Comparison of ENCODE assay signal across 33 mouse cellular contexts in genomic region chr5:108803646-108804045, GRCm38 (mm10). TPM values are rescaled to one million over a fixed set of nuclear protein-coding genes. Genes with fewer than 3 reads are reported as not detected.
A peak's percentile ranks its signal among the peaks of the same experiment; 100 is the strongest.
DNase-seq lines count a peak whose midpoint lies in the region; ATAC-seq and TF ChIP-seq lines count a peak whose summit lies in the region.
"Had no signal": no experiment of that assay in that cellular context is flagged by ENCODE, and none has a peak within 500 bp of the region (broad histone marks: within the 10 kb centered on the region; RNA-seq: fewer than 3 reads in every experiment).

No protein-coding gene starts in this region.

- H3K27ac ChIP-seq in heart, embryonic 10.5 days: no peak overlapping the region
- H3K27ac ChIP-seq in testis, adult 2 months (ENCODE audit: control insufficient read depth, insufficient read depth, low read depth, low read length): peak overlapping the region; percentile 67; the same call in 1 of the 2 replicates
- no peak overlapping the region for H3K27ac ChIP-seq in lung, embryonic 16.5 days (ENCODE audit: low read length)
- H3K27ac ChIP-seq in kidney, adult 2 months (ENCODE audit: insufficient read depth, low read depth, low read length): no peak overlapping the region
- H3K27ac ChIP-seq: embryonic facial prominence, embryonic 10.5 days; forebrain, embryonic 15.5 days; heart, embryonic 15.5 days; hindbrain, embryonic 13.5 days; kidney, postnatal 0 days; left cerebral cortex, adult 2 months; liver, embryonic 15.5 days; neural tube, embryonic 15.5 days had no signal

- H3K4me2 ChIP-seq in lung, embryonic 16.5 days (ENCODE audit: low read depth, low read length): no peak overlapping the region
- H3K4me2 ChIP-seq: forebrain, embryonic 15.5 days; heart, embryonic 15.5 days; hindbrain, embryonic 13.5 days; liver, embryonic 15.5 days; midbrain, embryonic 11.5 days; neural tube, embryonic 15.5 days had no signal

- TF ChIP-seq CTCF in testis, adult 2 months (IDR thresholded peaks at IDR 0.05; ENCODE audit: control insufficient read depth, insufficient read depth, insufficient replicate concordance, low read depth, low read length): no peak
- no peak for TF ChIP-seq CTCF in kidney, adult 2 months (conservative IDR thresholded peaks at IDR 0.05; ENCODE audit: insufficient read depth, insufficient read length, low read depth, low read length)

- TF ChIP-seq POLR2A in testis, adult 2 months (IDR thresholded peaks at IDR 0.05; ENCODE audit: control insufficient read depth, low read depth, low read length): no peak
- TF ChIP-seq POLR2A in kidney, adult 2 months (IDR thresholded peaks at IDR 0.05; ENCODE audit: low read depth, low read length): no peak

- no peak overlapping the region for H3K9ac ChIP-seq in lung, embryonic 16.5 days (ENCODE audit: low read length)
- H3K9ac ChIP-seq: forebrain, embryonic 15.5 days; heart, embryonic 15.5 days; hindbrain, embryonic 13.5 days; liver, embryonic 15.5 days; neural tube, embryonic 15.5 days had no signal

- peak; percentile 76 for ATAC-seq in lung, embryonic 16.5 days (ENCODE audit: low read depth)
- ATAC-seq in megakaryocyte, adult 5-6 weeks (ENCODE audit: poor library complexity, severe bottlenecking): no peak
- ATAC-seq: forebrain, embryonic 15.5 days; Patski had no signal

- no peaks in the 10 kb centered on the region for H3K4me1 ChIP-seq in heart, embryonic 10.5 days
- no peaks in the 10 kb centered on the region for H3K4me1 ChIP-seq in testis, adult 2 months (ENCODE audit: control insufficient read depth, insufficient read depth, low read length)
- H3K4me1 ChIP-seq in lung, embryonic 16.5 days (replicated peaks; ENCODE audit: control insufficient read depth, insufficient read depth, low read length): no peaks in the 10 kb centered on the region
- H3K4me1 ChIP-seq in kidney, adult 2 months (ENCODE audit: control insufficient read depth, insufficient read depth, low read length): no peaks in the 10 kb centered on the region
- H3K4me1 ChIP-seq: embryonic facial prominence, embryonic 10.5 days; forebrain, embryonic 15.5 days; heart, embryonic 15.5 days; hindbrain, embryonic 13.5 days; liver, embryonic 15.5 days; neural tube, embryonic 15.5 days had no signal

- H3K36me3 ChIP-seq in heart, embryonic 10.5 days: no peaks in the 10 kb centered on the region
- no peaks in the 10 kb centered on the region for H3K36me3 ChIP-seq in testis, adult 2 months (ENCODE audit: control insufficient read depth, insufficient read depth, low read length)
- H3K36me3 ChIP-seq in lung, embryonic 16.5 days (ENCODE audit: control insufficient read depth, insufficient read depth, low read length): no peaks in the 10 kb centered on the region
- no peaks in the 10 kb centered on the region for H3K36me3 ChIP-seq in kidney, adult 2 months (ENCODE audit: control insufficient read depth, insufficient read depth, low read length)
- H3K36me3 ChIP-seq: embryonic facial prominence, embryonic 10.5 days; forebrain, embryonic 15.5 days; heart, embryonic 15.5 days; hindbrain, embryonic 13.5 days; liver, embryonic 15.5 days; neural tube, embryonic 15.5 days had no signal

- H3K9me3 ChIP-seq in heart, embryonic 10.5 days: no peaks in the 10 kb centered on the region
- H3K9me3 ChIP-seq in lung, embryonic 16.5 days (ENCODE audit: control insufficient read depth, low read length): no peaks in the 10 kb centered on the region
- H3K9me3 ChIP-seq: embryonic facial prominence, embryonic 10.5 days; forebrain, embryonic 15.5 days; heart, embryonic 15.5 days; hindbrain, embryonic 13.5 days; liver, embryonic 15.5 days; neural tube, embryonic 15.5 days had no signal

- WGBS in heart, embryonic 10.5 days: 33% methylated on average over 1 of the region's 1 CpGs
- WGBS in lung, embryonic 16.5 days: 20% methylated on average over 1 of the region's 1 CpGs
- WGBS in kidney, adult 2 months: 40% methylated on average over 1 of the region's 1 CpGs

- no peaks in the 10 kb centered on the region for H3K27me3 ChIP-seq in heart, embryonic 10.5 days (ENCODE audit: insufficient read depth, poor library complexity, severe bottlenecking)
- no peaks in the 10 kb centered on the region for H3K27me3 ChIP-seq in testis, adult 2 months (ENCODE audit: control insufficient read depth, insufficient read depth, low read length)
- no peaks in the 10 kb centered on the region for H3K27me3 ChIP-seq in lung, embryonic 16.5 days (ENCODE audit: control insufficient read depth, insufficient read depth, low read depth, low read length)
- H3K27me3 ChIP-seq in kidney, adult 2 months (replicated peaks; ENCODE audit: control insufficient read depth, insufficient read depth, low read length): no peaks in the 10 kb centered on the region
- H3K27me3 ChIP-seq: forebrain, embryonic 15.5 days; heart, embryonic 15.5 days; hindbrain, embryonic 13.5 days; liver, embryonic 15.5 days; neural tube, embryonic 15.5 days; Patski had no signal

- H3K4me3 ChIP-seq in heart, embryonic 10.5 days: no peak overlapping the region
- no peak overlapping the region for H3K4me3 ChIP-seq in testis, adult 2 months (ENCODE audit: control insufficient read depth, low read depth, low read length)
- H3K4me3 ChIP-seq in lung, embryonic 16.5 days (ENCODE audit: low read length): no peak overlapping the region
- H3K4me3 ChIP-seq in kidney, adult 2 months (ENCODE audit: insufficient read depth, low read depth, low read length): no peak overlapping the region
- H3K4me3 ChIP-seq: embryonic facial prominence, embryonic 10.5 days; forebrain, embryonic 15.5 days; heart, embryonic 15.5 days; hindbrain, embryonic 13.5 days; left cerebral cortex, adult 2 months; liver, embryonic 15.5 days; neural tube, embryonic 15.5 days had no signal

- DNase-seq in heart, adult 8-10 months (ENCODE audit: low spot score): peak; percentile 1
- no peak for DNase-seq in heart, embryonic 10.5 days (ENCODE audit: low spot score)
- DNase-seq in testis, postnatal 10 days (ENCODE audit: low spot score): no peak
- no peak for DNase-seq in kidney, adult 2 months
- DNase-seq in kidney, postnatal 36 days: no peak
- DNase-seq: cerebellum, adult 9-11 months; gastrocnemius, postnatal 10 days; heart, adult 11 months; heart, postnatal 36 days; kidney, adult 18-20 months; right cerebral cortex, postnatal 4 days; thymus, adult 2 months; thymus, postnatal 4 days had no signal

RNA-seq across cellular contexts. Expression of gene Vmn2r8, which starts 5.0 kb away (rescaled TPM):
- total RNA-seq in heart, adult 8-10 months (2022): not detected
- not detected in 2 replicates for polyA plus RNA-seq in heart, embryonic 10.5 days (2016; fragmentation: Nextera tagmentation; extraction: Ambion mirVana)
- 0.01 TPM in 1 of 2 replicates, not detected in the other for polyA plus RNA-seq in testis, adult 2 months (2012; rRNA removed)
- polyA plus RNA-seq in lung, embryonic 16.5 days (2015; fragmentation: Nextera tagmentation; extraction: Ambion mirVana): not detected in 2 replicates
- polyA plus RNA-seq in kidney, adult 2 months (2012; rRNA removed): not detected in 2 replicates
- total RNA-seq in megakaryocyte, adult 5-6 weeks (2015): not detected in 2 replicates
- total RNA-seq in megakaryocyte, adult 5-6 weeks (2017): not detected in 2 replicates
- total RNA-seq: common myeloid progenitor, adult 5-6 weeks; ES-E14; gastrocnemius, postnatal 10 days; heart, postnatal 36 days; layer of hippocampus, postnatal 10 days; left cerebral cortex, adult 2 months; left cerebral cortex, postnatal 36 days had no signal
- polyA plus RNA-seq: brain, embryonic 14.5 days; embryonic facial prominence, embryonic 10.5 days; forebrain, embryonic 15.5 days; heart, embryonic 15.5 days; hindbrain, embryonic 13.5 days; kidney, postnatal 0 days; limb, embryonic 14.5 days; liver, embryonic 15.5 days; midbrain, embryonic 11.5 days; neural tube, embryonic 15.5 days; Patski; stomach, embryonic 14.5 days; thymus, adult 2 months had no signal

RNA-seq across cellular contexts. Expression of gene Tmed11, which starts 8.5 kb away (rescaled TPM):
- not detected for total RNA-seq in heart, adult 8-10 months (2022)
- polyA plus RNA-seq in heart, embryonic 10.5 days (2016; fragmentation: Nextera tagmentation; extraction: Ambion mirVana): not detected in 2 replicates
- polyA plus RNA-seq in testis, adult 2 months (2012; rRNA removed): not detected in 2 replicates
- not detected in 2 replicates for polyA plus RNA-seq in lung, embryonic 16.5 days (2015; fragmentation: Nextera tagmentation; extraction: Ambion mirVana)
- polyA plus RNA-seq in kidney, adult 2 months (2012; rRNA removed): not detected in 2 replicates
- not detected in 2 replicates for total RNA-seq in megakaryocyte, adult 5-6 weeks (2015)
- not detected in 2 replicates for total RNA-seq in megakaryocyte, adult 5-6 weeks (2017)
- total RNA-seq: common myeloid progenitor, adult 5-6 weeks; ES-E14; gastrocnemius, postnatal 10 days; heart, postnatal 36 days; layer of hippocampus, postnatal 10 days; left cerebral cortex, adult 2 months; left cerebral cortex, postnatal 36 days had no signal
- polyA plus RNA-seq: brain, embryonic 14.5 days; embryonic facial prominence, embryonic 10.5 days; forebrain, embryonic 15.5 days; heart, embryonic 15.5 days; hindbrain, embryonic 13.5 days; kidney, postnatal 0 days; limb, embryonic 14.5 days; liver, embryonic 15.5 days; midbrain, embryonic 11.5 days; neural tube, embryonic 15.5 days; Patski; stomach, embryonic 14.5 days; thymus, adult 2 months had no signal

RNA-seq across cellular contexts. Expression of gene Rnf212, which starts 28.9 kb away (rescaled TPM):
- not detected for total RNA-seq in heart, adult 8-10 months (2022)
- polyA plus RNA-seq in heart, embryonic 10.5 days (2016; fragmentation: Nextera tagmentation; extraction: Ambion mirVana): 1.1 TPM in 2 replicates
- polyA plus RNA-seq in testis, adult 2 months (2012; rRNA removed): 11.6 and 16.4 TPM in 2 replicates
- not detected in 2 replicates for polyA plus RNA-seq in lung, embryonic 16.5 days (2015; fragmentation: Nextera tagmentation; extraction: Ambion mirVana)
- not detected in 2 replicates for polyA plus RNA-seq in kidney, adult 2 months (2012; rRNA removed)
- not detected in 2 replicates for total RNA-seq in megakaryocyte, adult 5-6 weeks (2015)
- total RNA-seq in megakaryocyte, adult 5-6 weeks (2017): not detected in 2 replicates
- total RNA-seq: gastrocnemius, postnatal 10 days; heart, postnatal 36 days; layer of hippocampus, postnatal 10 days; left cerebral cortex, adult 2 months; left cerebral cortex, postnatal 36 days had no signal
- polyA plus RNA-seq: forebrain, embryonic 15.5 days; heart, embryonic 15.5 days; hindbrain, embryonic 13.5 days; kidney, postnatal 0 days; limb, embryonic 14.5 days; midbrain, embryonic 11.5 days; neural tube, embryonic 15.5 days; Patski; stomach, embryonic 14.5 days had no signal

RNA-seq across cellular contexts. Expression of gene Vmn2r9, which starts 48.8 kb away (rescaled TPM):
- not detected for total RNA-seq in heart, adult 8-10 months (2022)
- polyA plus RNA-seq in heart, embryonic 10.5 days (2016; fragmentation: Nextera tagmentation; extraction: Ambion mirVana): not detected in 2 replicates
- polyA plus RNA-seq in testis, adult 2 months (2012; rRNA removed): not detected in 2 replicates
- polyA plus RNA-seq in lung, embryonic 16.5 days (2015; fragmentation: Nextera tagmentation; extraction: Ambion mirVana): not detected in 2 replicates
- not detected in 2 replicates for polyA plus RNA-seq in kidney, adult 2 months (2012; rRNA removed)
- not detected in 2 replicates for total RNA-seq in megakaryocyte, adult 5-6 weeks (2015)
- total RNA-seq in megakaryocyte, adult 5-6 weeks (2017): not detected in 2 replicates
- total RNA-seq: common myeloid progenitor, adult 5-6 weeks; ES-E14; gastrocnemius, postnatal 10 days; heart, postnatal 36 days; layer of hippocampus, postnatal 10 days; left cerebral cortex, adult 2 months; left cerebral cortex, postnatal 36 days had no signal
- polyA plus RNA-seq: brain, embryonic 14.5 days; embryonic facial prominence, embryonic 10.5 days; forebrain, embryonic 15.5 days; heart, embryonic 15.5 days; hindbrain, embryonic 13.5 days; kidney, postnatal 0 days; limb, embryonic 14.5 days; liver, embryonic 15.5 days; midbrain, embryonic 11.5 days; neural tube, embryonic 15.5 days; Patski; stomach, embryonic 14.5 days; thymus, adult 2 months had no signal
